Mouse (Mus musculus): Measurements from ENCODE around the gene Tnfsf13. TPM values are rescaled to one million over a fixed set of nuclear protein-coding genes. Genes with fewer than 3 reads are reported as not detected.
A peak's percentile ranks its signal among the peaks of the same experiment; 100 is the strongest.

Gene Tnfsf13
- total and polyA plus RNA-seq, 3 experiments: 0.13 to 0.19 TPM; not detected in 1

- DNase-seq (ENCODE audit: low read depth, low spot score): peak; percentile 46
- Histone ChIP-seq H3K79me2 (ENCODE audit: control insufficient read depth, insufficient read depth, low read length, poor library complexity) (peaks cover 25% of the 10 kb centered on the region), H3K9me3 (replicated peaks; ENCODE audit: insufficient read depth, low read length) (no peaks in the 10 kb centered on the region), H3K4me1 (ENCODE audit: control insufficient read depth in 1 of 2, insufficient read depth in 2 of 2, low read length in 2 of 2) (peaks cover 6 to 8% of the 10 kb centered on the region in 2 experiments; a peak in 3 of 4 replicates), H3K9ac (ENCODE audit: control insufficient read depth, low read depth, low read length, poor library complexity, severe bottlenecking) (no peak overlapping the region), H3K27me3 (ENCODE audit: control insufficient read depth in 1 of 2, insufficient read depth in 2 of 2, low read length in 2 of 2) (no peaks in the 10 kb centered on the region), H3K36me3 (ENCODE audit: control insufficient read depth in 1 of 2, insufficient read depth in 2 of 2, low read length in 2 of 2) (peaks cover 18 to 22% of the 10 kb centered on the region in 2 experiments), H3K27ac (ENCODE audit: control insufficient read depth, low read depth, low read length) (no peak overlapping the region), H3K4me3 (ENCODE audit: control insufficient read depth in 1 of 2, insufficient read depth in 1 of 2, low read depth in 2 of 2, low read length in 2 of 2) (no peak overlapping the region)
- TF ChIP-seq MXI1 (IDR thresholded peaks at IDR 0.05; ENCODE audit: low read depth, low read length) (0 out of 2 replicates have a peak, but pooled peaks have one; percentile 34), GATA1 (IDR thresholded peaks at IDR 0.05; ENCODE audit: low read depth, low read length) (no peak), MEF2A (IDR thresholded peaks at IDR 0.05; ENCODE audit: extremely low read depth, insufficient replicate concordance, low read depth, low read length, poor library complexity, severe bottlenecking) (no peak), ZNF384 (IDR thresholded peaks at IDR 0.05; ENCODE audit: low read depth, low read length) (peak; percentile 78), RCOR1 (IDR thresholded peaks at IDR 0.05; ENCODE audit: low read depth, low read length) (peak; percentile 79), UBTF (IDR thresholded peaks at IDR 0.05; ENCODE audit: borderline replicate concordance, insufficient read depth, low read depth, low read length) (no peak), MAZ (IDR thresholded peaks at IDR 0.05; ENCODE audit: low read depth, low read length) (no peak), MYC (IDR thresholded peaks at IDR 0.05; ENCODE audit: low read depth, low read length) (0 out of 2 replicates have a peak, but pooled peaks have one; percentile 20), RAD21 (IDR thresholded peaks at IDR 0.05; ENCODE audit: low read depth, low read length) (no peak), ZKSCAN1 (IDR thresholded peaks at IDR 0.05; ENCODE audit: low read depth, low read length) (no peak)
These were observed 6.4 kb downstream of the Tnfsf13 start for GRCm38 (mm10) chr11:69679144-69679543.

GRCm38 (mm10) chr11:69672211-69672706 is 13.3 kb downstream of the Tnfsf13 start, which contains the start of gene Eif4a1:
Gene Eif4a1 (minus strand): TSS chr11:69672423.
- peak within 1 kb of the TSS; percentile 61 to 98 for H3K4me3 ChIP-seq (ENCODE audit: control insufficient read depth in 1 of 2, insufficient read depth in 1 of 2, low read depth in 2 of 2, low read length in 2 of 2)
- H3K27ac ChIP-seq (ENCODE audit: control insufficient read depth, low read depth, low read length): peak within 1 kb of the TSS; percentile 96
- peaks cover 22 to 26% of the 10 kb centered on the region in 2 experiments for H3K36me3 ChIP-seq (ENCODE audit: control insufficient read depth in 1 of 2, insufficient read depth in 2 of 2, low read length in 2 of 2)
- H3K4me1 ChIP-seq (ENCODE audit: control insufficient read depth in 1 of 2, insufficient read depth in 2 of 2, low read length in 2 of 2): peaks cover 0 to 15% of the 10 kb centered on the region in 2 experiments; a peak in 1 of 4 replicates
- peak within 1 kb of the TSS; percentile 100 for H3K9ac ChIP-seq (ENCODE audit: control insufficient read depth, low read depth, low read length, poor library complexity, severe bottlenecking)
- no peaks in the 10 kb centered on the region for H3K9me3 ChIP-seq (replicated peaks; ENCODE audit: insufficient read depth, low read length)
- peak; percentile 100 for DNase-seq (ENCODE audit: low read depth, low spot score)
- H3K79me2 ChIP-seq (ENCODE audit: control insufficient read depth, insufficient read depth, low read length, poor library complexity): peaks cover 37% of the 10 kb centered on the region
- H3K27me3 ChIP-seq (ENCODE audit: control insufficient read depth in 1 of 2, insufficient read depth in 2 of 2, low read length in 2 of 2): no peaks in the 10 kb centered on the region
- TF ChIP-seq ZMIZ1 (IDR thresholded peaks at IDR 0.05; ENCODE audit: low read depth, low read length) (peak; percentile 100), ETS1 (IDR thresholded peaks at IDR 0.05; ENCODE audit: low read depth, low read length) (peak; percentile 54; the same call in 1 of the 2 replicates), TCF12 (IDR thresholded peaks at IDR 0.05; ENCODE audit: low read depth, low read length) (0 out of 2 replicates have a peak, but pooled peaks have one; percentile 7), BHLHE40 (IDR thresholded peaks at IDR 0.05; ENCODE audit: borderline replicate concordance, low read depth, low read length) (peak; percentile 98), MYB (IDR thresholded peaks at IDR 0.05; ENCODE audit: low read depth, low read length) (no peak), CHD2 (IDR thresholded peaks at IDR 0.05; ENCODE audit: low read length) (peak; percentile 83), MAFK (IDR thresholded peaks at IDR 0.05; ENCODE audit: borderline replicate concordance, low read depth, low read length) (no peak), TAL1 (IDR thresholded peaks at IDR 0.05; ENCODE audit: low read length) (no peak), NELFE (IDR thresholded peaks at IDR 0.05; ENCODE audit: low read depth, low read length) (peak; percentile 100), POLR2AphosphoS5 (IDR thresholded peaks at IDR 0.05; ENCODE audit: borderline replicate concordance, low read depth, low read length) (peak; percentile 88; the same call in 1 of the 2 replicates), MEF2A (IDR thresholded peaks at IDR 0.05; ENCODE audit: extremely low read depth, insufficient replicate concordance, low read depth, low read length, poor library complexity, severe bottlenecking) (no peak), TBP (IDR thresholded peaks at IDR 0.05; ENCODE audit: low read depth, low read length) (peak; percentile 99), ZNF384 (IDR thresholded peaks at IDR 0.05; ENCODE audit: low read depth, low read length) (no peak), MXI1 (IDR thresholded peaks at IDR 0.05; ENCODE audit: low read depth, low read length) (peak; percentile 99), SIN3A (IDR thresholded peaks at IDR 0.05; ENCODE audit: low read length) (peak; percentile 96), MAZ (IDR thresholded peaks at IDR 0.05; ENCODE audit: low read depth, low read length) (0 out of 2 replicates have a peak, but pooled peaks have one; percentile 33), EP300 (IDR thresholded peaks at IDR 0.05; ENCODE audit: low read depth in 1 of 2, low read length in 2 of 2) (peak in 1 of 2 experiments; percentile 44; a peak in 2 of 4 replicates), JUND (IDR thresholded peaks at IDR 0.05; ENCODE audit: low read depth, low read length) (no peak), ZKSCAN1 (IDR thresholded peaks at IDR 0.05; ENCODE audit: low read depth, low read length) (no peak), GATA1 (IDR thresholded peaks at IDR 0.05; ENCODE audit: low read depth, low read length) (no peak), KAT2A (conservative IDR thresholded peaks at IDR 0.05; ENCODE audit: low read depth, low read length) (peak; percentile 73), NRF1 (IDR thresholded peaks at IDR 0.05; ENCODE audit: insufficient read depth, low read depth, low read length, poor library complexity, severe bottlenecking) (0 out of 2 replicates have a peak, but pooled peaks have one; percentile 25), ELF1 (IDR thresholded peaks at IDR 0.05; ENCODE audit: low read depth, low read length) (peak; percentile 94), USF1 (IDR thresholded peaks at IDR 0.05; ENCODE audit: low read depth, low read length) (peak; percentile 97)

Measured in MEL (cell line).